Comparison of ENCODE assay signal across 9 mouse cellular contexts in genomic region chr12:80778188-80778936, GRCm38 (mm10). TPM values are rescaled to one million over a fixed set of nuclear protein-coding genes. Genes with fewer than 3 reads are reported as not detected.
DNase-seq lines count a peak whose midpoint lies in the region; ATAC-seq and TF ChIP-seq lines count a peak whose summit lies in the region.
"Had no signal": no experiment of that assay in that cellular context is flagged by ENCODE, and none has a peak within 500 bp of the region (broad histone marks: within the 10 kb centered on the region; RNA-seq: fewer than 3 reads in every experiment).

No protein-coding gene starts in this region.

- no peaks in the 10 kb centered on the region for H3K9me3 ChIP-seq in midbrain, embryonic 14.5 days (ENCODE audit: control insufficient read depth, low read length)
- no peaks in the 10 kb centered on the region for H3K9me3 ChIP-seq in midbrain, postnatal 0 days (ENCODE audit: low read length)
- H3K9me3 ChIP-seq in liver, embryonic 11.5 days (ENCODE audit: control insufficient read depth, low read length) = no peaks in the 10 kb centered on the region
- no peaks in the 10 kb centered on the region for H3K9me3 ChIP-seq in stomach, embryonic 16.5 days (replicated peaks; ENCODE audit: control insufficient read depth, low read length)

- 71% methylated on average over 16 of the region's 16 CpGs for WGBS in midbrain, embryonic 14.5 days
- WGBS in midbrain, postnatal 0 days = 75% methylated on average over 16 of the region's 16 CpGs
- WGBS in liver, embryonic 11.5 days = 31% methylated on average over 16 of the region's 16 CpGs
- 68% methylated on average over 16 of the region's 16 CpGs for WGBS in stomach, embryonic 16.5 days

- no peak overlapping the region for H3K27ac ChIP-seq in midbrain, embryonic 14.5 days (replicated peaks; ENCODE audit: low read depth, low read length)
- no peak overlapping the region for H3K27ac ChIP-seq in midbrain, postnatal 0 days (ENCODE audit: low read depth, low read length)
- peak overlapping the region; percentile 87 for H3K27ac ChIP-seq in liver, embryonic 11.5 days (ENCODE audit: low read depth, low read length)
- H3K27ac ChIP-seq in stomach, embryonic 16.5 days (ENCODE audit: low read length) = no peak overlapping the region

- peak; percentile 10 for DNase-seq in embryo, embryonic 11 days
- DNase-seq in embryo, embryonic 9.5 days (ENCODE audit: extremely low spot score) = no peak
- peak; percentile 49 for DNase-seq in midbrain, embryonic 14.5 days
- DNase-seq in midbrain, postnatal 0 days (ENCODE audit: low spot score) = no peak
- peak; percentile 72 for DNase-seq in liver, embryonic 11.5 days (ENCODE audit: low spot score)
- no peak for DNase-seq in urinary bladder, adult 18-20 months (ENCODE audit: low spot score in 2 of 2)
- DNase-seq in thymus, postnatal 25 days = no peak
- DNase-seq: adrenal gland, postnatal 25 days had no signal

- H3K27me3 ChIP-seq in midbrain, embryonic 14.5 days (ENCODE audit: control insufficient read depth, insufficient read depth, low read length) = no peaks in the 10 kb centered on the region
- H3K27me3 ChIP-seq in midbrain, postnatal 0 days (ENCODE audit: insufficient read depth, low read length) = no peaks in the 10 kb centered on the region
- H3K27me3 ChIP-seq in liver, embryonic 11.5 days (replicated peaks; ENCODE audit: control insufficient read depth, insufficient read depth, low read length) = no peaks in the 10 kb centered on the region
- H3K27me3 ChIP-seq in stomach, embryonic 16.5 days (ENCODE audit: control insufficient read depth, insufficient read depth, low read length) = no peaks in the 10 kb centered on the region

- no peak overlapping the region for H3K9ac ChIP-seq in midbrain, embryonic 14.5 days (replicated peaks; ENCODE audit: low read length)
- H3K9ac ChIP-seq in midbrain, postnatal 0 days (replicated peaks; ENCODE audit: low read length, poor library complexity, severe bottlenecking) = no peak overlapping the region
- peak overlapping the region; percentile 37 for H3K9ac ChIP-seq in liver, embryonic 11.5 days (ENCODE audit: low read depth, low read length)
- no peak overlapping the region for H3K9ac ChIP-seq in stomach, embryonic 16.5 days (ENCODE audit: low read length)

- H3K36me3 ChIP-seq in midbrain, embryonic 14.5 days (ENCODE audit: control insufficient read depth, insufficient read depth, low read length) = no peaks in the 10 kb centered on the region
- no peaks in the 10 kb centered on the region for H3K36me3 ChIP-seq in midbrain, postnatal 0 days (ENCODE audit: insufficient read depth, low read length)
- H3K36me3 ChIP-seq in liver, embryonic 11.5 days (ENCODE audit: control insufficient read depth, insufficient read depth, low read length) = no peaks in the 10 kb centered on the region
- no peaks in the 10 kb centered on the region for H3K36me3 ChIP-seq in stomach, embryonic 16.5 days (ENCODE audit: control insufficient read depth, insufficient read depth, low read length)

- H3K4me1 ChIP-seq in midbrain, embryonic 14.5 days (ENCODE audit: control insufficient read depth, insufficient read depth, low read length) = no peaks in the 10 kb centered on the region
- H3K4me1 ChIP-seq in midbrain, postnatal 0 days (ENCODE audit: insufficient read depth, low read length) = no peaks in the 10 kb centered on the region
- peaks cover 31% of the 10 kb centered on the region for H3K4me1 ChIP-seq in liver, embryonic 11.5 days (replicated peaks; ENCODE audit: control insufficient read depth, insufficient read depth, low read length)
- peaks cover 4% of the 10 kb centered on the region for H3K4me1 ChIP-seq in stomach, embryonic 16.5 days (ENCODE audit: control insufficient read depth, insufficient read depth, low read length)

- H3K4me3 ChIP-seq in midbrain, embryonic 14.5 days (replicated peaks; ENCODE audit: low read depth, low read length) = no peak overlapping the region
- H3K4me3 ChIP-seq in midbrain, postnatal 0 days (ENCODE audit: low read depth, low read length) = no peak overlapping the region
- no peak overlapping the region for H3K4me3 ChIP-seq in liver, embryonic 11.5 days (ENCODE audit: low read depth, low read length)
- no peak overlapping the region for H3K4me3 ChIP-seq in stomach, embryonic 16.5 days (replicated peaks; ENCODE audit: low read length)

- no peak for TF ChIP-seq CTCF in midbrain, postnatal 0 days (IDR thresholded peaks at IDR 0.05)

- no peak for ATAC-seq in midbrain, embryonic 14.5 days (ENCODE audit: low FRiP score, low TSS enrichment)
- no peak for ATAC-seq in midbrain, postnatal 0 days (ENCODE audit: low FRiP score)
- ATAC-seq in liver, embryonic 11.5 days (replicated peaks; ENCODE audit: low FRiP score) = peak; percentile 99
- ATAC-seq in stomach, embryonic 16.5 days (ENCODE audit: insufficient read depth, low FRiP score) = peak; percentile 57

- H3K4me2 ChIP-seq in midbrain, embryonic 14.5 days (ENCODE audit: low read length) = no peak overlapping the region
- H3K4me2 ChIP-seq in midbrain, postnatal 0 days (ENCODE audit: low read depth, low read length, poor library complexity, severe bottlenecking) = no peak overlapping the region
- H3K4me2 ChIP-seq in liver, embryonic 11.5 days = peak overlapping the region; percentile 58
- H3K4me2 ChIP-seq in stomach, embryonic 16.5 days (ENCODE audit: low read depth, low read length) = no peak overlapping the region

RNA-seq across cellular contexts. Expression of gene Susd6, which starts 11.9 kb away (rescaled TPM):
- 8.8 and 14.3 TPM in 2 replicates for polyA plus RNA-seq in midbrain, embryonic 14.5 days (2014; fragmentation: Nextera tagmentation; extraction: Ambion mirVana)
- total RNA-seq in midbrain, postnatal 0 days (2014; rRNA removed) = 17.3 and 22.5 TPM in 2 replicates
- polyA plus RNA-seq in midbrain, postnatal 0 days (2015; fragmentation: Nextera tagmentation; extraction: Ambion mirVana) = 6.4 and 7.4 TPM in 2 replicates
- 21.5 and 21.7 TPM in 2 replicates for polyA plus RNA-seq in liver, embryonic 11.5 days (2014; fragmentation: Nextera tagmentation; extraction: Ambion mirVana)
- polyA plus RNA-seq in stomach, embryonic 16.5 days (2015; fragmentation: Nextera tagmentation; extraction: Ambion mirVana) = 17.6 and 18.5 TPM in 2 replicates

RNA-seq across cellular contexts. Expression of gene Ccdc177, which starts 17.9 kb away (rescaled TPM):
- 8.5 and 8.8 TPM in 2 replicates for polyA plus RNA-seq in midbrain, embryonic 14.5 days (2014; fragmentation: Nextera tagmentation; extraction: Ambion mirVana)
- 22.4 and 25.5 TPM in 2 replicates for total RNA-seq in midbrain, postnatal 0 days (2014; rRNA removed)
- 2.1 and 2.4 TPM in 2 replicates for polyA plus RNA-seq in midbrain, postnatal 0 days (2015; fragmentation: Nextera tagmentation; extraction: Ambion mirVana)
- polyA plus RNA-seq in liver, embryonic 11.5 days (2014; fragmentation: Nextera tagmentation; extraction: Ambion mirVana) = not detected in 2 replicates
- polyA plus RNA-seq in stomach, embryonic 16.5 days (2015; fragmentation: Nextera tagmentation; extraction: Ambion mirVana) = 0.09 TPM in 1 of 2 replicates, not detected in the other

Comparison
In these comparisons a context has a peak if more than half of its experiments do, and no peak if none do; other contexts are left out.
1. DNase-seq: peak in embryo, embryonic 11 days (single experiment), midbrain, embryonic 14.5 days (single experiment) and liver, embryonic 11.5 days (single experiment); none in embryo, embryonic 9.5 days (single experiment), midbrain, postnatal 0 days (single experiment), urinary bladder, adult 18-20 months (0 of 2) and thymus, postnatal 25 days (single experiment).
2. ATAC-seq: peak in liver, embryonic 11.5 days (single experiment) and stomach, embryonic 16.5 days (single experiment); none in midbrain, embryonic 14.5 days (single experiment) and midbrain, postnatal 0 days (single experiment).